Mouse (Mus musculus) lung, postnatal 10 days (tissue): ENCODE data around the gene Arhgap45.
"Not testable (repeated sequence)": the region's sequence is repeated elsewhere in the genome, so short reads cannot be mapped to it uniquely, and the experiment has no call there.

Experiments used
- DNase-seq: peaks from one replicate; pipeline ENCODE4 v3.0.0; 2021

The Arhgap45 gene

GRCm38 (mm10) chr10:80035686-80036085 lies 19.2 kb downstream of the Arhgap45 start:
- peak; percentile 44 for DNase-seq

GRCm38 (mm10) chr10:80036832-80037231 lies 20.4 kb downstream of the Arhgap45 start:
- no peak for DNase-seq

- DNase-seq, result peak; percentile 98
Measured at GRCm38 (mm10) chr10:80039559-80039979, 23.1 kb downstream of the Arhgap45 start, which contains the start of gene Polr2e. Gene Polr2e, minus strand, starts transcription at chr10:80039795.

GRCm38 (mm10) chr10:80041409-80042060 lies 25.1 kb downstream of the Arhgap45 start:
- not testable (repeated sequence) for DNase-seq

- DNase-seq, result no peak
Measured at GRCm38 (mm10) chr10:80044087-80044486, 27.6 kb downstream of the Arhgap45 start.

- DNase-seq, result not testable (repeated sequence)
Measured at GRCm38 (mm10) chr10:80045364-80045763, 28.9 kb downstream of the Arhgap45 start.

GRCm38 (mm10) chr10:80045766-80046165 lies 29.3 kb downstream of the Arhgap45 start:
- no peak for DNase-seq

GRCm38 (mm10) chr10:80047041-80047565 lies 30.6 kb downstream of the Arhgap45 start, which contains the start of gene Gpx4:
Gene Gpx4, plus strand, starts transcription at chr10:80047166.
- no peak for DNase-seq

- DNase-seq, result no peak
Measured at GRCm38 (mm10) chr10:80048396-80048795, 31.9 kb downstream of the Arhgap45 start.

- DNase-seq, result no peak
Measured at GRCm38 (mm10) chr10:80048834-80049233, 32.4 kb downstream of the Arhgap45 start.

- DNase-seq, result no peak
Measured at GRCm38 (mm10) chr10:80050244-80050643, 33.8 kb downstream of the Arhgap45 start.

- no peak for DNase-seq
Measured at GRCm38 (mm10) chr10:80050885-80051617, 34.6 kb downstream of the Arhgap45 start.

GRCm38 (mm10) chr10:80051618-80052373 lies 35.3 kb downstream of the Arhgap45 start:
- peak; percentile 79 for DNase-seq

GRCm38 (mm10) chr10:80052374-80052764 lies 35.9 kb downstream of the Arhgap45 start:
- no peak for DNase-seq

GRCm38 (mm10) chr10:80053259-80053780 lies 36.9 kb downstream of the Arhgap45 start:
- peak; percentile 100 for DNase-seq

- DNase-seq, result peak; percentile 86
Measured at GRCm38 (mm10) chr10:80053831-80054815, 37.7 kb downstream of the Arhgap45 start.

- not testable (repeated sequence) for DNase-seq
Measured at GRCm38 (mm10) chr10:80054911-80055310, 38.5 kb downstream of the Arhgap45 start.

- no peak for DNase-seq
Measured at GRCm38 (mm10) chr10:80055364-80055763, 38.9 kb downstream of the Arhgap45 start.

- no peak for DNase-seq
Measured at GRCm38 (mm10) chr10:80055891-80056290, 39.4 kb downstream of the Arhgap45 start.

GRCm38 (mm10) chr10:80056506-80056905 lies 40.1 kb downstream of the Arhgap45 start:
- DNase-seq, result no peak

- DNase-seq, result no peak
Measured at GRCm38 (mm10) chr10:80056976-80057682, 40.7 kb downstream of the Arhgap45 start.
